Mouse (Mus musculus) WW6 (cell line): ENCODE measurements around the gene Teddm1a.

Experiments used
- DNase-seq: peaks from one replicate; pipeline ENCODE4 v3.0.0-alpha.2; 2013; ENCODE audit warnings: low read depth, low spot score

Teddm1a gene

GRCm38 (mm10) chr1:153904236-153904635 lies 12.7 kb downstream of the Teddm1a start:
- DNase-seq: no peak

- no peak for DNase-seq
Measured at GRCm38 (mm10) chr1:153905884-153906283, 14.3 kb downstream of the Teddm1a start.

- no peak for DNase-seq
Measured at GRCm38 (mm10) chr1:153908208-153908607, 16.7 kb downstream of the Teddm1a start.

- DNase-seq: no peak
Measured at GRCm38 (mm10) chr1:153908741-153909140, 17.2 kb downstream of the Teddm1a start.

DNA sequence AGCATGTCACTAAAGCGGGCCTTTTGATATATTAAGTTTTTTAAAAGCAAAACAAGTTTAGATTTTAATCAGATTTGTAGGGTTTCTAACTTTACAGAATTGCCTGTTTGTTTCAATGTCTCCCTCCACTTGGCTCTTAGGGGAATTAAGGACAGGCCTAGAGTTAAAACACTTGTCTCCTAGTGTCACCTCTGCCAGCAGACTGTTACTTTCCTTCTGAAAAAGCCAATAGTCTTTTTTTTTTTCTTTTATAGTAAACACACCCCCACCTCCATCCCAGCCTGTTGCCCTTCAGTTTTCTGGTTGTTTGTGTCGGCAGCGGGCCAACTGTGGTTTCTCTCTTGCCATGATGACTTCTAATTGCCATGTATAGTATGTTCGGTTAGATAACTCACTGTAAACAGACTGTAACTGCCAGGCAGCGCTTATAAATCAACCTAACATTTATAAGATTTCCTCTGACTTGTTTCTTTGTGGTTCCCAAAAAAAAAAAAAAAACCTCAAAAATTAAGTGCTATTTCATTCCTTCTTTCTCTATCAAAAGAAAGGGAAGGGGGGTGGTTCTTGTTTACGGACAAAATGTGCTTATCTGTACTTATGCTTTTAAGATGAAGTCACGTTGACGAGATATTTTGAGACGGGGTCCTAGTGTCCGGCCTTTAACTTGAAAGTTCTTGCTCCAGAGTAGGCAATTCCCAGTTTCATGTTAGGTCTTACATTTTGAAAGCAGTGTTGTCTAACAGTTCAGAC lies 17.8 kb downstream of the Teddm1a start:
- no peak for DNase-seq

DNA sequence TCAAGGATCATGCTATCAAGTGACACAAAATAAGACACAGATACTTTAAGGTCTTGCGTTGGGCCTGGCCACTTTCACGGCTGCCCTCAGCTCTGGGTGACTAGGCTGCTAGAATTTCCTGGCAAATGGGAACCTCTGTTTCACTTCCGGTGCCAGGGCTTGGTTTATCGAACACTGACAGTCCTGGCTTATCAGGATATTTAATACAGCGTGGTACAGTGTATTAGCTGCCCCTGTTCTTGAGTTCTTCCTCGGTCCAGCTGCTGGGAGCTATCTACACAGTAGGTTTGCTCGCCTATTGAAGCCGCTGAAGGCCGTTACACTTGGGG lies 18.4 kb downstream of the Teddm1a start:
- no peak for DNase-seq

DNA sequence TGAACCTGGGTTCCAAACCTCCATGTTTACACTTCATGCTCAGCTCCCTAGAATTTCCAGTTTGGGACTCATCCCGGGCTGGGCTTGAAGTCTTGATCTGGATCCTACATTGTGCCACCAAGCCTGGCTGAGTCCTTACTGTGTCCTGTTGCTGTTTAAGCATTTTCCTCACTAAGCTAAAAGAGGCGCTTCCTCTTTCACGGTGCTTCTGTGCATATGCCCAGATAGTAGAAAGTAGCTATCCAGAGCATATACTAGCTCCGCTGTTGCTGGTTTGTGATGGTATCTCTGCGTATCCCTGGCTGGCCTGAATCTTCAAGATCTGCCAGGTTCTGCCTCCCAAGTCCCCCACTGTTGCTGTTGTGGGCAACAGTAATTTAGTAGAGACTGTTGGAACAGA lies 18.9 kb downstream of the Teddm1a start:
- no peak for DNase-seq

DNA sequence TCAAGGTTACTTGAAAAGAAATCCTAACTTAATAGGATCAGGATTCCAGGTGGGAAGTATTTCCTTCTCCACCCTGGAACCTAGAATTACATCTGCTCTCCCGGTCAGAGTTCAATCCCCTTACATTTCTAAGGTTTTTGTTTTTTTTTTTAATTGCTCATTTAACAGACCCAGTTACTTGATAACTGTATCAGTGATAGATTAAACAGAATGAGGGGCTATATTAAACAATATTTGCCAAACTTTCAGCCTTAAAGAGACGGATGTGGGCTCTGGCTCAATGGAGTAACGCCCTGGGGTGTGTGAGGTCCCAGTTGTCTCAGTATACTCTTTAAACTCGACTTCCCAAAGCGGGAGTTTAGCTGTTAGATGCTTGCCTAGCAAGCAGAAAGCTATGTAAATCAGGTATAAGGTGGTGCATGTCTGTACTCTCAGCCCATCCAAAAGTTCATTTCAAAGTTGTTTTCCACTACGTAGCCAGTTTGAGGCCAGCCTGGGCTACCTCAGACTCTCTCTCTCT lies 19.8 kb downstream of the Teddm1a start:
- no peak for DNase-seq

DNA sequence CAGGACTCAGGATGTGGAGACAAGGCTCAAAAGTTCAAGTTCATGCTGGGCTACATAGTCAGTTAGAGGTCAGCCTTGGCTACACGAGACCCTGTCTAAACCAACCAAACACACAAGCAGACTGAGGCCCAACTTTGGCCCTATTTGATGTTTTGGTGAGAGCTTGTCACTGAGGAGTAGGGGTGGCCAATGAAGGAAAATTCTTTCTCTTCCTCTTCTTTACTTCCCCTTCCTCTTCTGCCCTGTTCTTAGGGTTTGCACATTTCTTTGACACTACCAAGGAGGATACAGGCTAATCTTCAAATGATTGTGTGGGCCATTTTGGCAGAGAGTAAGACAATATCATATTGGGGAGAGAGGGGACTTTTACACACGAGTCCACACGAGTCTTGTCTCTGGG lies 22.3 kb downstream of the Teddm1a start:
- DNase-seq: no peak

GRCm38 (mm10) chr1:153918521-153919206 lies 27.1 kb downstream of the Teddm1a start:
- DNase-seq: no peak

GRCm38 (mm10) chr1:153921642-153922041 lies 30.1 kb downstream of the Teddm1a start:
- no peak for DNase-seq

DNA sequence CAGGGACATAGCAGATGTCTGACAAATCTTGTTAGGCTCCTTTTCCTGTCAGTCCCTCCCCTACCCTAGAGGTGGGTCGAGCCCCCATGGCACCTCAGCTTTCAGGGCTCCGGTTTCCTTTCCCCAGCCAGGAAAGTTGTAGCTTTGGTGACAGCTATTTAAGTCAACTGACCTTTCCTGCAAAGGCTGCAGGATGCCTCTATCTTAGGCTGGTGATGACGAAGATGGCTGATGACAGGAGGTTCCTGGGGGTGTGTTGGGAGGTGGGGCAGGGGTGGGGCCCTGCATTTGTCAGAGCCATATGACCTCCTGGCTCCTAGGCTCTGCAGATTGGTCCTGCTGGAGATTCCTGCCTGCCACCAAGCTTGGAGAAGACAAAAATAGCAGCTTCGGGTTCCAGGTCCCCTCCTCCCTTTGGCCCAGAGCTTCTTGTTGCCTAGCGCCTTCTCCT lies 31.1 kb downstream of the Teddm1a start:
- DNase-seq: no peak

DNA sequence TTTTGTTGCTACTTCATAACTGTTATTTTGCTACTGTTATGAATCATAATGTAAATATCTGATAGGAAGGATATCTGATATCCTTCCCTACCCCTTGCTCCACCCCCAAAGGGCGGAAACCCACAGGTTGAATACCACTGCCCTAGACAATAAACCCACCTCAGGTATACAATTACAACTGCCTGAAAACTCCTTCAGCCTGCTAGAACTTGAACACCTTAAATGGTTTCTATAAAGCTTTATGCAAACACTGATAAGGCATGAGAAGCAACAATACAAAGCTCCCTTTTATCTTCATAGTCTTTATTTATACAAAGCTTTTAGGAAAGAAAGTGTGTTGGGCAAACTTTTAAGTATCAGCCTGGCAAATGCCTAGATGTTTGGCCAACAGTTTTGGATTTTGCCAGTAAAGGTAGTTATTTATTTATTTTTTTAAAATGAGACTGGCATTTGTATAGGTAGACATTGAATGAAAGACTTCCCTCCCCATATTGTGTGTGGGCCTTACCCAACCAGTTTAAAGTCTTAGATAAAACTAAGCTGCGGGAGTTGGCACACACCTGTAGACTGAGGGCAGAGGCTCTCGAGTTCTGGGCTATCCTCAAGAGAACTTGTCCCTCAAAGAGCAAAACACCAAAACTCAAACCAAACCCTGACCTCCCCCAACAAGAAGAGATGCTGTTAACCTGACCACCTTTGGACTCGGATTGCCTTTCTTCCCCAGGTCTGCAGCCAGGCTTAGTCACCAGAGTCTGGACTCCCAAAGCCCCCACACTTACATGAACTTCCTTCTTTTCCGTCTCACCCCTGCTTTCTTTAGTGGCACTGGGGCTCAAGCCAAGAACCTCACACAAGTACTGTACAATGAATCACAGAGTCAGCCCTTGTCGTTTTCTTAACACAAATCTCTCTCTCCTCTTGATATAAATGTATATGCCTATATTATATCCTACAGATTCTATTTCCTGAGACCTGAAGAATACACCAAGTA lies 33.1 kb downstream of the Teddm1a start:
- DNase-seq: no peak

GRCm38 (mm10) chr1:153930431-153930830 lies 38.9 kb downstream of the Teddm1a start:
- no peak for DNase-seq

DNA sequence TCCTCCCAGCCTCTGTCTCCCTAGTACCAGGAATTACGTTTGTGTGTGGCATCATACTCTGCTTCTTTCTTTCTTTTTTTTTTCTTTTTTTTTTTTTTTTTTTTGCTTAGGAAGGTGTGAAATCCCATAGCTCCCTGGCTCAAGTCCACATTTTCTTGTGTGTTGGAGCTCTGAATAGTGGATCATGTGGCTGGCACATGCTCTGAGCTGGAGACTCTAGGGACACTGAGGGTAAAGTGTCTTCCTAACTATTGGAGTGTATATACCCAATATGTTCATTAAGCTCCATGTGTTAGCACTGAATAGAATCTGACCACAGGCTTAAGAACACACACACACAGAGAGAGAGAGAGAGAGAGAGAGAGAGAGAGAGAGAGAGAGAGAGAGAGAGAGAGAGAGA lies 42.2 kb downstream of the Teddm1a start:
- no peak for DNase-seq

DNA sequence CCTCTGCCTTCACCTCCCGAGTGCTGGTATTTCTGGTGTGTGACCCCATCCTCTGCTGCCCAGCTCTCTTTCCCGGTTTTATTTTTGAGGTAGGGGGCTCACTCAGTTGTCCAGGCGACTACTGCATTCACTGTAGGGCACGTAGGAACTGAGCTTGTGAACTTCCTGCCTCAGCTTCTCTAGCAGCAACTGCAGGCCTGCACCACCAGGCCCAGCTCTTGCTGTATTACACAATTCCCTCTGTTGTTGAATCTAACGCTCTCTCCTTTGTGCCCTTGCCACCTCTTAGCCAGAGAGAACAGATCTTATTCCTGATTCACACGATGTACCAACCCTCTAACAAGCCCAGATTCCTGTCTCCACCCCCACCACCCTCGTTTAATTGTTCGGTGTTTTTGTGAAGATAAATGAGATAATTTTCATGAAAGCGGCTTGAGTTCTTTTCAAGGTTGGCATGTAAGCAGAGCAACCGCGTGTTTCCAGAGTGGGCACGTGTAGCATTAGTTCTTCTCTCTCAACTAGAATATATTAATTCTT lies 44.4 kb downstream of the Teddm1a start:
- no peak for DNase-seq

- no peak for DNase-seq
Measured at GRCm38 (mm10) chr1:153937025-153937424, 45.5 kb downstream of the Teddm1a start.

GRCm38 (mm10) chr1:153940986-153941385 lies 49.4 kb downstream of the Teddm1a start:
- no peak for DNase-seq
